Mouse (Mus musculus) lung, postnatal 0 days (tissue): ENCODE measurements around the gene Cdk6. TPM values are rescaled to one million over a fixed set of nuclear protein-coding genes. Genes with fewer than 3 reads are reported as not detected.

Source experiments
- ATAC-seq: fragments of 200-750 bp; cut with Nextera tagmentation; 2 replicates; pipeline ENCODE4 v1.8.0; 2017; ENCODE audit warnings: moderate library complexity
- DNase-seq: peaks from one replicate; pipeline ENCODE4 v3.0.0-alpha.2; 2016; ENCODE audit warnings: low spot score
- H3K27ac ChIP-seq: fragments of 300-500 bp; sonication (generic); 2 replicates; pipeline ENCODE4 v1.5.1; 2014; ENCODE audit warnings: antibody characterized with exemption, mild to moderate bottlenecking, low read length, mixed read lengths
- H3K27me3 ChIP-seq: fragments of 300-500 bp; sonication (generic); replicated peaks from 2 replicates; pipeline ENCODE4 v1.6.1; 2014; ENCODE audit warnings: low read length, mixed read lengths; ENCODE audit not compliant: insufficient read depth
- H3K36me3 ChIP-seq: fragments of 300-500 bp; sonication (generic); 2 replicates; pipeline ENCODE4 v1.6.1; 2014; ENCODE audit warnings: low read length, mixed read lengths; ENCODE audit not compliant: insufficient read depth
- H3K4me1 ChIP-seq: fragments of 300-500 bp; sonication (generic); 2 replicates; pipeline ENCODE4 v1.6.1; 2014; ENCODE audit warnings: antibody characterized with exemption, low read depth, low read length, mixed read lengths; ENCODE audit not compliant: insufficient read depth
- H3K4me2 ChIP-seq: fragments of 300-500 bp; sonication (generic); replicated peaks from 2 replicates; pipeline ENCODE4 v1.6.1; 2014; ENCODE audit warnings: low read depth, mild to moderate bottlenecking, low read length, moderate library complexity, mixed read lengths
- H3K4me3 ChIP-seq: fragments of 300-500 bp; sonication (generic); 2 replicates; pipeline ENCODE4 v1.5.1; 2014; ENCODE audit warnings: low read depth, low read length
- H3K9ac ChIP-seq: fragments of 300-500 bp; sonication (generic); replicated peaks from 2 replicates; pipeline ENCODE4 v1.6.1; 2014; ENCODE audit warnings: low read depth, mild to moderate bottlenecking
- H3K9me3 ChIP-seq: fragments of 300-500 bp; sonication (generic); 2 replicates; pipeline ENCODE4 v1.6.1; 2016; ENCODE audit warnings: low read length, mixed read lengths
- CTCF ChIP-seq: IDR thresholded peaks from 2 replicates; pipeline ENCODE4 v1.5.1; 2016; ENCODE audit warnings: antibody characterized with exemption, mild to moderate bottlenecking
- EP300 ChIP-seq: IDR thresholded peaks from 2 replicates; pipeline ENCODE4 v1.6.1; 2016; ENCODE audit warnings: antibody characterized with exemption, mild to moderate bottlenecking, control low read depth
- WGBS: fragments of 180-500 bp; shearing (Covaris S2); extraction: QIAGEN DNeasy Blood & Tissue Kit; methylation state at CpG from one replicate; pipeline ENCODE4 v1.1.7; 2014; 5-methylcytosine and 5-hydroxymethylcytosine counted together
- polyA plus RNA-seq: library from polyadenylated mRNA; unstranded; fragments of >200 nt; fragmentation: Nextera tagmentation; extraction: Ambion mirVana; gene quantifications from 2 replicates; pipeline ENCODE4 v1.2.1, GENCODE M21; 2015

Gene Cdk6
- polyA plus RNA-seq, 1 experiment from 2014 or later: 19.7 TPM

DNA sequence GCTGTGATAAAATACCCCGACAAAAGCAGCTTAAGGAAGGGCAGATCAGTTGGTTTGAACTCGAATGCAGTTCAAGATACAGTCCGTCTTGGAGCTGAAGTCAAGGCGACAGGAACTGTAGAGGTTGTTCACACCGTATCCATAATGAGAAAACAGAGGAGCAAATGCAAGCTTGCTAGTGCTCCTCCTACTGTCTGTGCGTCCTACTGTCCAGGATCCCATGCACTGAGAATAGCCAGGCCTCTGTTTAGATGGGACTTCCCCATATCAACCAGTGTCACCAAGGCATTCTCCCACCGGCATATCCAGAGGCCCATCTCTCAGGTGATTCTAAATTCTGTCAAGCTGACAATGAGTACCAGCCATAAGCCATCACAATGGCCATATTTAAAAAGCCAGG, 18.6 kb downstream of the Cdk6 start:
- ATAC-seq (no peak), DNase-seq (no peak)
- Histone ChIP-seq H3K9me3 (no peaks in the 10 kb centered on the region), H3K4me1 (peaks cover 4% of the 10 kb centered on the region; the same call in 1 of the 2 replicates), H3K4me3 (no peak overlapping the region), H3K27me3 (no peaks in the 10 kb centered on the region), H3K27ac (no peak overlapping the region), H3K36me3 (no peaks in the 10 kb centered on the region), H3K9ac (no peak overlapping the region), H3K4me2 (no peak overlapping the region)
- TF ChIP-seq CTCF (no peak), EP300 (no peak)
- WGBS: 85% methylated on average over 7 of the region's 7 CpGs

DNA sequence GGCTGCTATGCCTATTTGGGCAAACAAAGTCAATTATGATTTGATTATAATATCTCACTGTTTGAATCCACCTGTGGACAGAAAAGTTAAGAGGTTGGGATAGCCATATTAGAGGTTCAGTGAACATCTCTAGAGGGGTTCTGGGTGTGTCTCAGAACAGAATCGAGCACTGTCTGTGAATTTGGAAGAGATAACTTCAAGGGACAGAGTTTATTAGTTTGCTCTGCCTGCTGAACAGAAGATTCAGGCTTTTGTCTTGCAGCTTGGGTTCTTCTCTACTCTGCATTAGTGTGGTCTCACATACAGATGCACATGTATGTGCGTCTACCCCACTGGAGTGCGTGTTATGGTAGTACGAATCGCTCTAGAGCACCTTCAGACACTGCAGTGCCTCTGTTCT, 20.0 kb downstream of the Cdk6 start:
- H3K27ac ChIP-seq: no peak overlapping the region
- TF ChIP-seq CTCF (no peak), EP300 (no peak)
- WGBS: 92% methylated on average over 5 of the region's 5 CpGs
- no peak overlapping the region for H3K4me3 ChIP-seq
- no peak for ATAC-seq
- H3K4me2 ChIP-seq: no peak overlapping the region
- peaks cover 4% of the 10 kb centered on the region; the same call in 1 of the 2 replicates for H3K4me1 ChIP-seq
- H3K27me3 ChIP-seq: no peaks in the 10 kb centered on the region
- H3K9me3 ChIP-seq: no peaks in the 10 kb centered on the region
- no peak for DNase-seq
- no peaks in the 10 kb centered on the region for H3K36me3 ChIP-seq
- H3K9ac ChIP-seq: no peak overlapping the region

DNA sequence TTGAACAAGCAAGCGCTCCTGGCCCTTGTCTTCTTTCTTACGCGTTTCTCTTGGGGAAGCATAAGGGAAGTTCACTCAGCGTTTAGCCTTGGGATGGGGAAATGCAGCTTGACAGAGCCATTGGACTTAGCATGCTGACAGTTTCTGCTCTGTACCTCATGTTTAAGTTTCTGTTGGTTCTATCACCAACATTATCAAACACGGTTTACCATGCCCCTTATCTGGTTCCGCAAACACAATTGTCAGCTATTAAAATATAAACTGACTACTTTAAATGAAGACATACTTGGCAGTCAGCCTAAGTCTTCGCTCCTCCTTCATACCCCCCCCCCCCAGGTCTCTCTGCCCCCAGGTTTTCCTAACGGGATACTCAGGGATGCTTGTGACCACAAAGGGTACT, 20.8 kb downstream of the Cdk6 start:
- H3K4me1 ChIP-seq: peaks cover 4% of the 10 kb centered on the region; the same call in 1 of the 2 replicates
- no peaks in the 10 kb centered on the region for H3K9me3 ChIP-seq
- TF ChIP-seq CTCF: no peak
- no peak for TF ChIP-seq EP300
- WGBS: 20% methylated on average over 8 of the region's 8 CpGs
- H3K27me3 ChIP-seq: no peaks in the 10 kb centered on the region
- no peak overlapping the region for H3K9ac ChIP-seq
- no peaks in the 10 kb centered on the region for H3K36me3 ChIP-seq
- H3K27ac ChIP-seq: no peak overlapping the region
- H3K4me3 ChIP-seq: no peak overlapping the region
- no peak for ATAC-seq
- no peak overlapping the region for H3K4me2 ChIP-seq
- DNase-seq: no peak

DNA sequence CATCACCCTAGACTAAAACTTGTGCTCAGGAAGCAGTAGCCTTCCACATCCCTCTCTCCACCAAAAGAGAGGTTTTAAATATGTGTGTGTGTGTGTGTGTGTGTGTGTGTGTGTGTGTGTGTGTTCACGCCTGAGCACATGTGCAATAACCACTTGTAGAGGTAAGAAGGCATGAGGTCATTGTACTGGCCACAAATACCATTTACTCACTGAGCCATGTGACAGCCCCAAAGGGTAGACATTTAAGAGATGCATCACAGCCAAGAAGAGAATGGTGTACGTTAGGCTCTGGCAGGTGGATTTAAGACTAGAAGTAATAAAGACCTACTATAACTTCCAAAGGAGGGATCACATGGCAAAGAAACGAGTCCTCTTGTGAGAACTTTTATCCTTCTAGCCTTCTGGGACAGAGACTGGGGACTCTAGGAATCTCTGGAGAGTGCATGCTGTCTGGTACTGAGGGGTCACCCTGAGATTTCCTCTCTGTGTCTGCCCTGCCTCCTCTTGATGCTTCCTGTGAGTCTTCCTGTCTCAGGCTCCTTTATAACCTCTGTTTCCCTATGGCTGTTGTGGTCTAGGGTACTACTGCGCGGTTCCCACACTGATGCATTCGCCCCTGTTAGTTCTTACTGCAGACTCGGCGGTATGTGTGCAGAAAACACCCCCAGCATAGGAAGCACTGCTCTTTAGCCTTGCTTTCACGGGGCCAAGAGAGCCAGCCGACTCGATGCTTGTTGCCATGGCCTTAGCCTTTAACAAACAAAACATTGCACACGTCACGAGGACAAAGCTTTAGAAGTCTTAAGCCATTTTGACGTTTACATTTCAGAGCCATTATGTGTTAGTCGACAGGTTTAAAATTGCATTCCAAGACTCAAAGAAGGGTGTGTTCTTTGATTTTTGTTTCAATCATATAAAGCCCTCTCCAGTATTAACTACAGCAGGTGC, 22.0 kb downstream of the Cdk6 start:
- TF ChIP-seq CTCF: no peak
- TF ChIP-seq EP300: no peak
- WGBS: 50% methylated on average over 15 of the region's 15 CpGs
- DNase-seq: peak; percentile 58

DNA sequence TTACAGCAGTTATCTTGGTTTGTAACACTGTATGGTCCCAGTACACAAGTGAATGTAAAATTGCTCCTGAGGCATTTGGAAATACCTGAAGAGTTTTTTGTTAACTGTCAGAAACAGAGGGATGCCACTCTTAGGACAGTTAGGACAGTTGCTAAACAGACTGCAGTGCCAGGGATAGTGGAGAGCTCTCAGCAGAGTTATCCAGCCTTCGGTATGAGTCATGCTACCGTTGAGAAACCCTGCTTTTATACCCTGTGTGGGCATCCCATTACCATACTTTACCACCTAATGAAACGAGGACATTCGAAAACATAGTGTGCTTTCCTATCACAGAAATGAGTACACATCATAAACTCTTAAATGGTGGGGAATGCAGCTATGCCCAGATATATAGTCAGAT, 25.8 kb downstream of the Cdk6 start:
- 92% methylated on average over 4 of the region's 4 CpGs for WGBS
- no peak overlapping the region for H3K27ac ChIP-seq
- H3K4me3 ChIP-seq: no peak overlapping the region
- H3K36me3 ChIP-seq: no peaks in the 10 kb centered on the region
- H3K27me3 ChIP-seq: no peaks in the 10 kb centered on the region
- H3K9ac ChIP-seq: no peak overlapping the region
- H3K4me2 ChIP-seq: no peak overlapping the region
- ATAC-seq: no peak
- no peaks in the 10 kb centered on the region for H3K9me3 ChIP-seq
- no peak for DNase-seq
- TF ChIP-seq CTCF (no peak), EP300 (no peak)
- no peaks in the 10 kb centered on the region; the same call in 1 of the 2 replicates for H3K4me1 ChIP-seq

More for the DNA sequence above, 22.0 kb downstream of the Cdk6 start:
- no peak overlapping the region for H3K9ac ChIP-seq
- H3K4me1 ChIP-seq: peaks cover 4% of the 10 kb centered on the region; the same call in 1 of the 2 replicates
- H3K9me3 ChIP-seq: no peaks in the 10 kb centered on the region
- no peak overlapping the region for H3K4me3 ChIP-seq
- H3K36me3 ChIP-seq: no peaks in the 10 kb centered on the region
- no peak overlapping the region for H3K27ac ChIP-seq
- H3K27me3 ChIP-seq: no peaks in the 10 kb centered on the region
- H3K4me2 ChIP-seq: no peak overlapping the region
- ATAC-seq: peak; percentile 74

DNA sequence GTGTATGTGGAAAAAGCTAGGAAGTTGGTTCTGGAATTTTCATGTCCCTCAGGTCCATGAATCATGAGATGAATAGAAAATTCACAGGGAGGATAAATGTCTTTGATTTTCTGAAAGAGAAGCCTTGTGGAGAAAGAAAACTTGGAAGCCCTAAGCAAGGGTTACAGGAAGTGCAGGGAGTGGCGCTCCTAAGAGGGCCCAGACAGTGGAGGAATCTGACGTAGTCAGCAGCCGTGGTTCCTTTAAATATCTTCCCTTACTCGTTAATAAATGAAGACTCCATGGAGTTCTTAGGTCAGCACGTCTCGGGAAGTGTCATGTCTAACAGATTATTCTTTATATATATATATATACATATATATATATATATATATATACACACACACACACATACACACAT, 28.0 kb downstream of the Cdk6 start:
- H3K4me1 ChIP-seq: no peaks in the 10 kb centered on the region
- no peak overlapping the region for H3K9ac ChIP-seq
- no peaks in the 10 kb centered on the region for H3K9me3 ChIP-seq
- WGBS: 22% methylated on average over 6 of the region's 6 CpGs
- no peak for TF ChIP-seq CTCF
- no peak for TF ChIP-seq EP300
- H3K36me3 ChIP-seq: no peaks in the 10 kb centered on the region
- H3K4me3 ChIP-seq: no peak overlapping the region
- peak; percentile 74 for DNase-seq
- ATAC-seq: peak; percentile 78
- peak overlapping the region; percentile 75 for H3K27ac ChIP-seq
- no peaks in the 10 kb centered on the region for H3K27me3 ChIP-seq
- H3K4me2 ChIP-seq: peak overlapping the region; percentile 14; the same call in 1 of the 2 replicates
